Mouse (Mus musculus): Measurements from ENCODE around the gene Sec1.

DNA sequence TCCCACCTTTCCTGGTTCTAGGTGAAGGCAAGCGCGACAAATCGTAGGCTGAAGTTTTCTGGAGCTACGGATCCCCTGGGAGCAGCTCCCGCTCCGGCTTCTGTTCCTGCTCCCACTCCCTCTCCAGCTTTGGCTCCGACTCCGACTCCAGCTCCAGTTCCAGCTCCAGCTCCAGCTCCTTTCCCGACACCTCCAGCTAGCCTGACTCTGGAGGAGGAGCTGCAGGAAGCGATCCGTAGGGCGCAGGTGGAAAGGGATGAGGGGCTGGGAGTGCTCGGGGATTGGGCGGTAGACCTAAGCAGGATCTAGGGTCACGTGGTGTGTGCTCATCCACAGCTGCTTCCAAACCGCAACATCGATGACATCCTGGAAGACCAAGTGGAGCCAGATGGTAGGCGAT is 50.0 kb downstream of the Sec1 start:
- TF ChIP-seq POLR2A (IDR thresholded peaks at IDR 0.05; ENCODE audit: low read depth, low read length) = no peak
- TF ChIP-seq CTCF (IDR thresholded peaks at IDR 0.05; ENCODE audit: extremely low read depth, insufficient read length, insufficient replicate concordance, low read depth, low read length) = no peak
